In the genomic region with DNA sequence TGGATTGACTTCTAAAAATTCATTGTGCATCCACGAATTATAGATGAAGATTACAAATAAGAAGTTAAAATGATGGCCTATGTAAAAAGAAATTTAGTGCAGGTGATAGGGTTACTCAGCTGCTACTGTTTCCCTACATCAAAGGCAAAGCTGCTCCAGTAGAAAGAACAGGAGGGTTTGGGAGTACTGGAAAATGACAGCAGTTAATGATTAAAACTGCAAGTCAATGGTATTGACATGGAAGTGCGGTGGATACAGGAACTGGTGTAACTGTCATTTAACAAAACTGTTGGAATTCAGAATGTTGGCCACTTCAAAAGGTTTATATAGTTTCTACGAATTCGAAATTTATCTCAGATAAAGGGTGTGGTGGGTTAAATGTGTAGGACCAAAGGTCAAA, we compare ENCODE assay signal across 28 mouse cellular contexts.
"Had no signal": no experiment of that assay in that cellular context is flagged by ENCODE, and none has a peak within 500 bp of the region (broad histone marks: within the 10 kb centered on the region; RNA-seq: fewer than 3 reads in every experiment).

No protein-coding gene starts in this region.

- ATAC-seq: forebrain, embryonic 13.5 days; forebrain, embryonic 14.5 days; forebrain, embryonic 15.5 days; forebrain, embryonic 16.5 days; forebrain, postnatal 0 days had no signal

- H3K9ac ChIP-seq: embryonic facial prominence, embryonic 12.5 days; embryonic facial prominence, embryonic 13.5 days; embryonic facial prominence, embryonic 15.5 days; forebrain, embryonic 12.5 days; forebrain, embryonic 13.5 days; forebrain, embryonic 15.5 days; forebrain, postnatal 0 days had no signal

- H3K27me3 ChIP-seq: embryonic facial prominence, embryonic 12.5 days; embryonic facial prominence, embryonic 13.5 days; embryonic facial prominence, embryonic 15.5 days; forebrain, embryonic 12.5 days; forebrain, embryonic 13.5 days; forebrain, embryonic 15.5 days had no signal

- H3K9me3 ChIP-seq: embryonic facial prominence, embryonic 12.5 days; embryonic facial prominence, embryonic 15.5 days; forebrain, embryonic 15.5 days had no signal

- DNase-seq: cerebellum, adult 2 months; cerebellum, adult 8-10 months; cerebellum, adult 9-10 months; cerebellum, adult 9-11 months; cerebellum, postnatal 10 days; cerebellum, postnatal 14 days; cerebellum, postnatal 25 days; cerebellum, postnatal 36 days; embryo, embryonic 11 days; forebrain, postnatal 0 days; gastrocnemius, adult 2 months; gastrocnemius, postnatal 10 days; gastrocnemius, postnatal 14 days; gastrocnemius, postnatal 25 days; gastrocnemius, postnatal 36 days; heart, adult 11 months; heart, adult 18-20 months had no signal

- H3K36me3 ChIP-seq: embryonic facial prominence, embryonic 10.5 days; embryonic facial prominence, embryonic 12.5 days; embryonic facial prominence, embryonic 13.5 days; embryonic facial prominence, embryonic 15.5 days; forebrain, embryonic 10.5 days; forebrain, embryonic 12.5 days; forebrain, embryonic 15.5 days had no signal

- H3K27ac ChIP-seq: embryonic facial prominence, embryonic 10.5 days; embryonic facial prominence, embryonic 12.5 days; embryonic facial prominence, embryonic 13.5 days; embryonic facial prominence, embryonic 15.5 days; forebrain, embryonic 10.5 days; forebrain, embryonic 12.5 days; forebrain, embryonic 13.5 days; forebrain, embryonic 15.5 days; gastrocnemius, adult 2 months had no signal

- H3K4me3 ChIP-seq: embryonic facial prominence, embryonic 10.5 days; embryonic facial prominence, embryonic 12.5 days; embryonic facial prominence, embryonic 13.5 days; embryonic facial prominence, embryonic 15.5 days; erythroblast, embryonic 14.5 days; forebrain, embryonic 10.5 days; forebrain, embryonic 12.5 days; forebrain, embryonic 13.5 days; forebrain, embryonic 15.5 days; gastrocnemius, adult 2 months had no signal

- H3K4me1 ChIP-seq: embryonic facial prominence, embryonic 10.5 days; embryonic facial prominence, embryonic 12.5 days; embryonic facial prominence, embryonic 13.5 days; embryonic facial prominence, embryonic 15.5 days; forebrain, embryonic 10.5 days; forebrain, embryonic 12.5 days; forebrain, embryonic 13.5 days; forebrain, embryonic 15.5 days had no signal

- H3K4me2 ChIP-seq: embryonic facial prominence, embryonic 12.5 days; embryonic facial prominence, embryonic 13.5 days; embryonic facial prominence, embryonic 15.5 days; forebrain, embryonic 12.5 days; forebrain, embryonic 13.5 days; forebrain, embryonic 15.5 days had no signal
